Mouse (Mus musculus) regulatory T cell (primary cell): ENCODE data around the gene Olfr157.

Experiments used
- in situ Hi-C: fragments of 300-600 bp; cut with MboI, MseI; formaldehyde crosslinking; loops from one replicate; pipeline ENCODE4 v1.15.1; 2025; ENCODE audit warnings: high pct_unique_total_duplicates

Olfr157 gene

GRCm38 (mm10) chr4:43840101-43840500, at the start of gene Olfr157:
TSS of gene Olfr157 (minus strand) at chr4:43840201.
- in situ Hi-C loops = no loop called here

GRCm38 (mm10) chr4:43884196-43884595, 44.2 kb upstream of the Olfr157 start:
- in situ Hi-C loops = no loop called here

DNA sequence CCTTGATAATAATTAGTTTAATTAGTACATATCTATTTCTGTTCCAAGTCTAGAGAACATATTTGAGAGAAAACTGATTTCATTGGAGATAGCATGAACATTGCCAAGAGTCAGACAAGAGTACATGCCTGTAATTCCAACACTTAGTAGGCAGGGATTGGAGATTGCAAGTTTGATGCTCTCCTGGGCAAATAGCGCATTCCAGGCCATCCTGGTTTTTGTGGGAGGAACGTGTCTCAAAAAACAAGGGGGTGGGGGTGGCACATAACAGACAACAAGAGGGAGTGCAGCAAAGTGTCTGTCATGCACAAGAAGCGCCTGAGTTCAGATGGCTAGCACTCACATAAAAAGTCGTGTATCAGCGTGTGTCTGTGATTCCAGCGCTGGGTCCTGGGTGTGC, 39.6 kb upstream of the Olfr157 start:
- in situ Hi-C loops = no loop called here

DNA sequence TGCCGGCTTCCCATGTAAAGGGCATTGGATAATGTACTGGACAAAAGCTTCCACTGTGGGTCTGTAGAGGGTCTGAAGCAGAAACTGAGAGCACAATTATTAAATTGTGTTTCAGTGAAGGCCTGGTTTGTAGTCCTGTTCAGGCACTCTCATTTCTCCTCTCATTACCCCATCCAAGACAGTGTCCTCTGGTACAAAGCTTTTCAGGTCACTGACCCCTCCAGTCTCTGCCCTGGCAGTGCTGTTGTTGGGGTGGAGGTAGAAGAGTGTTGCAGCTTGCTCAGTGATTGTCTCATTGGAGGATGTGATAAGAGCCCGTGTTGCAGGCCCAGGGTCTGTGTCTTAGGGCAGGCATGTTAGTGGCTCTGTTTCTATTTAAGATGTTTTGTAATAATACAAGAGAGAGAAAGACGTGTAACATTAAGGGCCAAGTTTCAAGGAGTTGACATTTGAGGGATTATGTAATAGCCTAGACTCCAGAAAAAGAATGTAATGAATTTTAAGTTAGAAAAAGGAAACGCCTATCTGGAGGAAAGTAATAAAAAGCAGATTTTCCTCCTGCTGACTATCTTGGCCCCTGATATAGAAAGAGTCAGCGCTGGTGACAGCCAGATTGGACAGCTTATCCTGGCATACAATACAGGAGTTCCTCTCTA, 38.2 kb upstream of the Olfr157 start:
- in situ Hi-C loops = no loop called here

GRCm38 (mm10) chr4:43877230-43877629, 37.2 kb upstream of the Olfr157 start:
- in situ Hi-C loops = no loop called here

DNA sequence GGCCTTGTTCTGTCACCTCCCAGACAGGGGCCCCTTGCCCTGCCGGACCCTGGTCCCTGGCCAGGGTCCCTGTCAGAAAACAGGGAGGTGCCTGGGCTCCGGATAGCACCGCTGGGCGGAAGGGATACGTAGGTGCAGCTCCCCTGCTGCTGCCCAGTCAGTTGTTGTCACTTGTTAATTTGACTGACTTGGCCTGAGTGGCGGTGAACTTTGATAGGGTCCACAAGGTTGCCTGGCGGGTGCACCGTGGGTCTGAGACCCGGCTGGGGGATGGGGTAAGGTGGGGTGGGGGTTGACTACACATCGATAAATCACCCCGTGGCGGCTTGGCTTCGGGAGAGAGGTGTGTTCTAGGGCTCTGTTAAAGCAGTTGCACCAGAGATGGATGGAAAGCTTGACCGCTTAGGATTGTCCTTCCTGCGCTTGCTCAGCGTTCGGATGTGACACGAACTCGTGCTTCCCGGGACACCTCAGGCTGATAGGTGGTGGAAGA, 36.0 kb upstream of the Olfr157 start:
- in situ Hi-C loops = no loop called here

- in situ Hi-C loops = no loop called here
Measured at GRCm38 (mm10) chr4:43875160-43875918, 35.3 kb upstream of the Olfr157 start, which contains the start of gene Reck. TSS of gene Reck (plus strand) at chr4:43875530.

DNA sequence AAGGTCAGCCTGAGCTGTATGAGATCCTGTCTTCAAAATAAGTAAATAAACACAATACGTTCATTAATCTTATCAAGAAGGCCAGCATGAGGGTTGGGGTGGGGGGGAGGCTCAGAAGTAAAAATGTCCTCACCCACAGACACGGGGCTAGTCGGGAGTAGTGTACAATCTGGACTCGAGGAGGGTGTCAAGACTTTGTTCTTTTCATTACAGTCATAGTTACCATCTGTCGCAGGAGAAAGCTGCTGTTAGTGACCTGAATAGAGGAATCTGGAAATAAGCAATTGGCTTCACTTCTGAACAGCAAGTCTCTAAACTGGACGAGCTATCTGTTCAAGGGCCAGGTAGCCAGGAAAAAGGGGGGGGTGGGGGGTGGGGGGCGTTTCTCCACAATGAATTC, 34.5 kb upstream of the Olfr157 start:
- in situ Hi-C loops = no loop called here

DNA sequence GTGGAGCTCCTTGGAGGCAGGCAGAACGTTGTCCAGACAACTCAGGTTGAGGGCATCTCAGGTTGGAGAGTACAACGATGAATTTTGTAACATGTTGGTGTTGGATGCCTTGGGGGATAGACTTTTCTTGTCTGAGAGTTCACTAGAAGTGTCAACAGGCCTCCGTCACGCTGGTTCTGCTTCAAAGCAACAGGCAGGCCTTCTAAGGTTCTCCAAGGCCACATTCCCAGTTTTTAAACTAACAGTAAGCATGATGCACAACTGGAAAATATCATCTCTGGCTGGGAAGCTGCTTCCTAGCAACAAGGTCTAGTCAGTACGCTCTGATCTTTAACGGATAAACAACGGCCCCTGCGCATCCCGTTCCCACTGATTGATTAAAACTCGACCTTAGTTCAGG, 29.8 kb upstream of the Olfr157 start:
- in situ Hi-C loops = no loop called here

- in situ Hi-C loops = no loop called here
Measured at GRCm38 (mm10) chr4:43863298-43863697, 23.3 kb upstream of the Olfr157 start.

DNA sequence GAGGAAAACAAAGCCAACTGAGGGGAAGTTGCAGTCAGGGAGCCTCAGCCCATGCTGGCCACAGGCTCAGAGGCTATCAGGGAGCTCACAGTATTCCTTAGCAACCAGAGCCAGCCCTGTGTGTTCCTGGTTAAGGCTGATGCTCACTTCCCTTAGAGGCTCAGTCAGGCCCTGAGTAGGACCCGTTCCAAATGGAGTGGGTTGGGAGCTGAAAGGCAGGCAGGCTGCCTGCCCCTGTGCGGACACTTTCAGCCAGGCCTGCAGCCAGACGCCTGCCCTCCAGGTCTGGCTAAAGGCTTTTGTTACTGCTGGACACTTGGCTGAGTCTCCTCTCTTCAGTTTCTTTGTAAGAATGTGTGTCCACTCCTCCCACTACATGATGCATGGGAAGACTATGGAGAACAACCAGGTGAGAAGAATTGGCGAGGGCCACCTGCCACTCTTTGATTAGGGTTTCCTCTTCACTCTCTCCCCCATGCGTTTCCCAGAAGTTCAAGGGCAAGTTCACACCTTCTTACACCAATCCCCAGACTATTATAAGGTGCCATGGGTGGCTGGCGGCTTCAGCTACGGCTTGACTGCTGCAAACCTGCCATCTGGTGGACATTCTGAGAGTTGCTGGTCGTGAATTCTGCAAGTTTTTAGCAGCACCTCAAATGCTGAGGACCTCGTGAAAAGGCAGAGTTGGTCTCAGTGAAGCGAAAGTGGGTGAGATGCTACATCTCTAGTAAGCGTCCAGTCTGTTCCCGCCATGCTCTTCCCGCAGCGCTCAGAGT, 20.9 kb upstream of the Olfr157 start:
- in situ Hi-C loops = no loop called here

GRCm38 (mm10) chr4:43859886-43860285, 19.9 kb upstream of the Olfr157 start:
- in situ Hi-C loops = loop anchor here (5.0 to 10.0 kb wide), 3 partner anchors 78 to 125 kb away; partner anchors contain the start of gene Spaar

DNA sequence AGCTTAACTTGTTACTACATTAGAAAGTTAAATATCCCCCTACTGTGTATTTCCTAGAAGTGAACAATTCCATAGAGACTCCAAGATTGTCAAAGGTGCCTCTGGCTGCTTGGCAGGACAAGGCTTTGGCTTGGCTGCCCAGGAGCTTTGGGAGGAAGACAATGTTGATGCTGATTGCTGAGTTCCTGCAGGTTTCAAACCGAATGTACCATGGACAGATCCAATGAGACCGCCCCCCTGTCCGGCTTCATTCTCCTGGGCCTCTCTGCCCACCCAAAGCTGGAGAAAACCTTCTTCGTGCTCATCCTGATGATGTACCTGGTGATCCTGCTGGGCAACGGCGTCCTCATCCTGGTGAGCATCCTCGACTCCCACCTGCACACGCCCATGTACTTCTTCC, 14.1 kb upstream of the Olfr157 start:
- in situ Hi-C loops = loop anchor here (10.0 kb wide), 2 partner anchors 89 to 119 kb away; partner anchors contain the start of gene Spaar

- in situ Hi-C loops = loop anchor here (10.0 kb wide), 2 partner anchors 86 to 116 kb away; partner anchors contain the start of gene Spaar
Measured at GRCm38 (mm10) chr4:43851265-43851664, 11.3 kb upstream of the Olfr157 start, which contains the start of gene Olfr155. TSS of gene Olfr155 (plus strand) at chr4:43851565.

GRCm38 (mm10) chr4:43838326-43838725, 1.7 kb downstream of the Olfr157 start:
- in situ Hi-C loops = no loop called here

GRCm38 (mm10) chr4:43834749-43835148, 5.3 kb downstream of the Olfr157 start:
- in situ Hi-C loops = no loop called here

DNA sequence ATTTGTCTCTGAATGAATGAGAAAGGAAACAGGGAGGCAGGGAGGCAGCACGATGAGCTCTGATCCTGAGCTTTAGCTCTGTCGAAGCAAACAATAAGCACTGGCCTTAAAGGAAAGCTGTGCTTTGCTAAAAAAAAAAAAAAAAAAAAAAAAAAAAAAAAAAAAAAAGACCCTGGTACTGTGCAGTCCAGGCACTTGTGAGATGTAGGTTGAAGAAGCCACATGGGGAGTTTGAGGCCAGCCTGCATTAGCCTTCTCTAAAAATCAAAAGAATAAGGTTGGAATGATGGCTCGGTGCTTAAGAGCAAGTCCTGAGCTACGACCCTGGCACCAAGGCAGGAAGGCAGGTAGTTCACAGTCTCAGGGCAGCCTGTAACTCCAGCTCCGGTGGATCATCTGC, 6.2 kb downstream of the Olfr157 start:
- in situ Hi-C loops = no loop called here

GRCm38 (mm10) chr4:43832031-43832430, 8.0 kb downstream of the Olfr157 start:
- in situ Hi-C loops = no loop called here

DNA sequence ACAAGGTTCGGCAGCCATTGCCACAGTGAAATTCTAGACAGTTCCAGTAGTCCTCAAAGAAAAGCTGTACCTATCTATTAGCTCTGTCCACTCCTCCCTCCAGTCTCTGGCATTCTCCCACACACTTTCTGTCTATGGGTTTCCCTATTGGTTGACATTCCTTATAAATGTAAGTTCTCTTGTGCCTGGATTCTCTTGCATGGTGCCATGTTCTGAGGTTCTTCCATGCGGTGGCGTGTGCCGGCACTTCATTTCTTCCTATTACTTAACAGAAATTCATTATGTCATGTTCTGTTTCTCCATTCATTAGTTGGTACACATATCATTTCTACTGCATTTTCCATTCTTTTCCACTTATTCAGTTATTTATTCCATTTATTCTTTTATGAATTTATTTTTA, 11.2 kb downstream of the Olfr157 start:
- in situ Hi-C loops = no loop called here

- in situ Hi-C loops = no loop called here
Measured at GRCm38 (mm10) chr4:43823845-43824337, 16.1 kb downstream of the Olfr157 start, which contains the start of gene Olfr156. TSS of gene Olfr156 (minus strand) at chr4:43823895.

GRCm38 (mm10) chr4:43822896-43823550, 17.0 kb downstream of the Olfr157 start:
- in situ Hi-C loops = no loop called here
